Mouse (Mus musculus) myocyte (in vitro differentiated cells): ENCODE measurements around the gene Cdc42ep5.

Experiments
- MAX ChIP-seq: IDR thresholded peaks from one replicate; pipeline ENCODE4 v1.6.1; 2011; ENCODE audit warnings: low read depth, mild to moderate bottlenecking, control low read depth
- POLR2A ChIP-seq: IDR thresholded peaks from one replicate; pipeline ENCODE4 v1.6.1; 2011; ENCODE audit warnings: low read depth, mild to moderate bottlenecking, control low read depth, moderate library complexity; ENCODE audit not compliant: insufficient read length
- POLR2AphosphoS2 ChIP-seq: IDR thresholded peaks from one replicate; pipeline ENCODE4 v1.6.1; 2011; ENCODE audit warnings: low read depth, control low read depth; ENCODE audit not compliant: insufficient read length

- TF ChIP-seq MAX (no peak), POLR2AphosphoS2 (peak; percentile 73), POLR2A (no peak)
Observed at GRCm38 (mm10) chr7:4148341-4149208, 16.1 kb downstream of the Cdc42ep5 start.
